Mouse (Mus musculus) neural tube, embryonic 15.5 days (tissue): ENCODE measurements at regions not wholly inside any gene's neighbourhood (a gene's known extent, or its start where the extent isn't known, plus 50 kb on each side); places are given as distances from the start of the nearest gene placed in this dataset.

Experiments
- ATAC-seq: fragments of 200-750 bp; cut with Nextera tagmentation; 2 replicates; pipeline ENCODE4 v1.8.0; 2017; ENCODE audit warnings: mild to moderate bottlenecking, moderate TSS enrichment, moderate library complexity; ENCODE audit not compliant: low FRiP score
- H3K27ac ChIP-seq: fragments of 300-500 bp; sonication (generic); replicated peaks from 2 replicates; pipeline ENCODE4 v1.5.1; 2015; ENCODE audit warnings: mild to moderate bottlenecking, inconsistent platforms
- H3K27me3 ChIP-seq: fragments of 300-500 bp; sonication (generic); replicated peaks from 2 replicates; pipeline ENCODE4 v1.6.1; 2015; ENCODE audit warnings: inconsistent platforms
- H3K36me3 ChIP-seq: fragments of 300-500 bp; sonication (generic); 2 replicates; pipeline ENCODE4 v1.6.1; 2015; ENCODE audit warnings: inconsistent platforms
- H3K4me1 ChIP-seq: fragments of 300-500 bp; sonication (generic); 2 replicates; pipeline ENCODE4 v1.6.1; 2015; ENCODE audit warnings: inconsistent platforms
- H3K4me2 ChIP-seq: fragments of 300-500 bp; sonication (generic); 2 replicates; pipeline ENCODE4 v1.6.1; 2015; ENCODE audit warnings: inconsistent platforms, mild to moderate bottlenecking, moderate library complexity
- H3K4me3 ChIP-seq: fragments of 300-500 bp; sonication (generic); replicated peaks from 2 replicates; pipeline ENCODE4 v1.5.1; 2015; ENCODE audit warnings: mild to moderate bottlenecking, inconsistent platforms
- H3K9ac ChIP-seq: fragments of 300-500 bp; sonication (generic); replicated peaks from 2 replicates; pipeline ENCODE4 v1.6.1; 2015; ENCODE audit warnings: mild to moderate bottlenecking, inconsistent platforms
- H3K9me3 ChIP-seq: fragments of 300-500 bp; sonication (generic); replicated peaks from 2 replicates; pipeline ENCODE4 v1.6.1; 2016; ENCODE audit warnings: inconsistent platforms
- whole genome bisulfite sequencing: fragments of 180-500 bp; shearing (Covaris S2); methylation state at CpG from one replicate; pipeline ENCODE4 v1.1.7; 2015; ENCODE audit warnings: mixed read lengths; 5-methylcytosine and 5-hydroxymethylcytosine counted together

DNA sequence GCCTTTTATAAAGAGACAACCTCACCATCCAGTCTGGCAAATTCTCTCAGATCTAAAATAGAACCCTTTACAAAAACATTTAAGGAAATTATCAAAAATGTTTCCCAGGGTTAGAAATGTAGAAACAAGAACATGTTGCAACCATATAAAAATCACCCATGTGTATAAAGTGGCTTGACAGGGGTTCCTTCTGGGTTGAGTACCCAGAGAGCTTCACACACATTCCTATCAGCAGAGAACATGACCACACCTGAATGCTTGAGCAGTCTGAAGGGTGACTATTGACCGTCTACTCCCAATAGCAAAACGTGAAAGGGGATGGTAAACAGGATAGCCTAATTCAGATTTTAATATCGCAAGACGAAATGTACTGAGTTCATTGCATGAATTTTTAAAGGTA lies 57.8 kb upstream of the Zfand5 start:
- Histone ChIP-seq H3K27me3 (no peaks in the 10 kb centered on the region), H3K27ac (no peak overlapping the region), H3K4me1 (no peaks in the 10 kb centered on the region), H3K4me3 (no peak overlapping the region), H3K4me2 (no peak overlapping the region), H3K9ac (no peak overlapping the region), H3K36me3 (no peaks in the 10 kb centered on the region), H3K9me3 (no peaks in the 10 kb centered on the region)
- ATAC-seq = no peak
- WGBS = 91% methylated on average over 4 of the region's 4 CpGs

- Histone ChIP-seq H3K36me3 (no peaks in the 10 kb centered on the region), H3K27me3 (no peaks in the 10 kb centered on the region), H3K9me3 (no peaks in the 10 kb centered on the region), H3K27ac (no peak overlapping the region), H3K4me2 (no peak overlapping the region), H3K9ac (no peak overlapping the region), H3K4me3 (no peak overlapping the region), H3K4me1 (no peaks in the 10 kb centered on the region)
- no peak for ATAC-seq
- 52% methylated on average over 10 of the region's 10 CpGs for WGBS
Measured at GRCm38 (mm10) chr19:21193461-21193860, 78.6 kb upstream of the Zfand5 start.

GRCm38 (mm10) chr19:21192576-21192975 lies 79.5 kb upstream of the Zfand5 start:
- H3K9ac ChIP-seq = no peak overlapping the region
- H3K27ac ChIP-seq = no peak overlapping the region
- H3K36me3 ChIP-seq = no peaks in the 10 kb centered on the region
- H3K9me3 ChIP-seq = no peaks in the 10 kb centered on the region
- ATAC-seq = no peak
- no peak overlapping the region for H3K4me2 ChIP-seq
- no peaks in the 10 kb centered on the region for H3K27me3 ChIP-seq
- H3K4me3 ChIP-seq = no peak overlapping the region
- 80% methylated on average over 6 of the region's 6 CpGs for WGBS
- H3K4me1 ChIP-seq = no peaks in the 10 kb centered on the region

- no peaks in the 10 kb centered on the region for H3K9me3 ChIP-seq
- no peak overlapping the region for H3K9ac ChIP-seq
- H3K4me1 ChIP-seq = no peaks in the 10 kb centered on the region
- ATAC-seq = no peak
- no peaks in the 10 kb centered on the region for H3K27me3 ChIP-seq
- H3K36me3 ChIP-seq = no peaks in the 10 kb centered on the region
- WGBS = 78% methylated on average over 4 of the region's 4 CpGs
- no peak overlapping the region for H3K4me2 ChIP-seq
- H3K27ac ChIP-seq = no peak overlapping the region
- H3K4me3 ChIP-seq = no peak overlapping the region
Measured at GRCm38 (mm10) chr19:21189216-21189615, 82.9 kb upstream of the Zfand5 start.

DNA sequence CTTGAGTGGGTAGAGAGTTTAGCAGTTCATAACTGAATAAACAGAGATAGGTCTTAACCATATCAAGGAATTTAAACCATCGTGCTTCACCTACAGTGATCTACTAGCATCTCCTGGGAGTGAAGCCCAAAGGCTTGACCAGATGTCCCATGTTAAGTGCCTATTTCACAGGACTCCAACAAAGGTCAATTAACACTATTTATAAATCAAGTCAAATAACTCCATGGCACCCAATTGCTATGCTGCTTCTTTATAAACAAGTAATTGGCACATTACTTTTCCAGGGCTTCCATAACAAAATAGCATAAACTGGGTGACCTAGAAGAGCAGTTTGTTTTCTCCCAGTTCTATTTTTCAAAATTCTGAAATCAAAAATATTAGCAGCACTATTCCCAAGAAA lies 85.4 kb upstream of the Zfand5 start:
- Histone ChIP-seq H3K36me3 (no peaks in the 10 kb centered on the region), H3K4me3 (no peak overlapping the region), H3K27ac (no peak overlapping the region), H3K9me3 (no peaks in the 10 kb centered on the region), H3K9ac (no peak overlapping the region), H3K27me3 (no peaks in the 10 kb centered on the region), H3K4me1 (no peaks in the 10 kb centered on the region), H3K4me2 (no peak overlapping the region)
- 91% methylated on average over 1 of the region's 1 CpGs for WGBS
- ATAC-seq = no peak

DNA sequence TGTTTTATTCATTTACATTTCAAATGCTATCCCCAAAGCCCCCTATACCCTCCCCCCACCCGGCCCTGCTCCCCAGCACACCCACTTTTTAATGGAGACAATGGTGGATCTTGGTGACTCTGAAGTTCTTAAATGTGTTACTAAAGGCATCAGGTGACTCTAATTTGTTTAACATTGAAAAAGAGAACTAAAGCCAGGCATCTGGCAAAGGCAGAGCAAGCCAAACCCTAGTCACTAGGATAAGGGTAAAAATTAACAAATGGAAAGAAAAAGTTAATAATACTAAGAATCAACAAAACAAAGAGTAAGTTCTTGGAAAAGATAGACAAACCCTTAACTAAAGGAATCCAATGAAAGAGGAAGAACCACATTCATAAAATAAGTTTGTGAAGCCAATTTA lies 86.1 kb upstream of the Zfand5 start:
- no peaks in the 10 kb centered on the region for H3K36me3 ChIP-seq
- H3K4me1 ChIP-seq = no peaks in the 10 kb centered on the region
- no peak for ATAC-seq
- no peak overlapping the region for H3K9ac ChIP-seq
- WGBS = 84% methylated on average over 1 of the region's 1 CpGs
- H3K9me3 ChIP-seq = no peaks in the 10 kb centered on the region
- no peak overlapping the region for H3K4me3 ChIP-seq
- no peaks in the 10 kb centered on the region for H3K27me3 ChIP-seq
- H3K4me2 ChIP-seq = no peak overlapping the region
- no peak overlapping the region for H3K27ac ChIP-seq

DNA sequence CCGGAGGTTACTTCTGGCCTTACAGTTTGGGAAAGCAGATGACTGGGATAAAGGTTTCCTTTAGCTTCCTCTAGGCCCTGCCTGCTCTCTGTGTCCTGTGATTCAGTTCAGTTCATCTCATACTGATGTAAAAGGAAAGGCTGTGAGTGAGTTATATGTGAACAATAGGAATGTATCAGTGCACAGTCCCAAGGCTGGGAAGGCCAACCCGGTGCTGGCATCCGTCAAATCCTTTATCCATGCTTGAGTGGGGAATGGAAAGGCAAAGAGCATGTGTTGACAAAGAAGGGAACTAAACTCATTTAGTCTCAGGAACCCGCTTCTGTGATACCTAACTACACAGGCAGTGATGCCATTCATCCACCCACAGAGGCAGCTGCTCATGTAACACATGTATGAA lies 89.0 kb upstream of the Zfand5 start:
- no peak overlapping the region for H3K4me2 ChIP-seq
- H3K9me3 ChIP-seq = no peaks in the 10 kb centered on the region
- no peak overlapping the region for H3K27ac ChIP-seq
- 73% methylated on average over 4 of the region's 4 CpGs for WGBS
- no peaks in the 10 kb centered on the region for H3K27me3 ChIP-seq
- no peak overlapping the region for H3K9ac ChIP-seq
- no peak for ATAC-seq
- no peaks in the 10 kb centered on the region for H3K36me3 ChIP-seq
- H3K4me3 ChIP-seq = no peak overlapping the region
- no peaks in the 10 kb centered on the region for H3K4me1 ChIP-seq

DNA sequence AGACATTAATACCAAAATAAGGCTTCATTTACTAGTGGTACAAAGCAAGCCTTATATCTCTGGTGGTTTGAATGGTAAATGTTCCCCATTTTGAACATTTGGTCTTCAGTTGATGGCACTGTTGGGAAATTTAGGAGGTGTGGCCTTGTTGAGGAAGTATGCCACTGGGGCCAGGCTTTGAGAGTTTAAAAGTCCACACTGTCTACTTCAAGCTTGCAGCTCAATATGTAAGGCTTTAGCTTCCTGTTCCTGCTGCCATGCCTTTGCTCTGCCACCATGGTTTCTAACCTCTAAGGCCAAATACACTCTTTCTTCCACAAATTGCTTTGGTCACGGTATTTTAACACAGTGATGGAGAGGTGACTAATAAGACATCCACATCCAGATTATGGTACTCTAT lies 92.2 kb upstream of the Zfand5 start:
- 96% methylated on average over 1 of the region's 1 CpGs for WGBS

GRCm38 (mm10) chr19:21175426-21175831 lies 96.6 kb upstream of the Zfand5 start:
- Histone ChIP-seq H3K9ac (no peak overlapping the region), H3K9me3 (no peaks in the 10 kb centered on the region), H3K27ac (no peak overlapping the region), H3K27me3 (no peaks in the 10 kb centered on the region), H3K4me3 (no peak overlapping the region), H3K4me1 (no peaks in the 10 kb centered on the region), H3K4me2 (no peak overlapping the region), H3K36me3 (no peaks in the 10 kb centered on the region)
- WGBS = 71% methylated on average over 3 of the region's 3 CpGs
- ATAC-seq = no peak

More for the DNA sequence above, 92.2 kb upstream of the Zfand5 start:
- H3K27ac ChIP-seq = no peak overlapping the region
- ATAC-seq = no peak
- no peaks in the 10 kb centered on the region for H3K9me3 ChIP-seq
- no peaks in the 10 kb centered on the region for H3K36me3 ChIP-seq
- H3K4me3 ChIP-seq = no peak overlapping the region
- no peaks in the 10 kb centered on the region for H3K27me3 ChIP-seq
- H3K4me1 ChIP-seq = no peaks in the 10 kb centered on the region
- H3K9ac ChIP-seq = no peak overlapping the region
- no peak overlapping the region for H3K4me2 ChIP-seq

- 17% methylated on average over 5 of the region's 5 CpGs for WGBS
- ATAC-seq = no peak
- H3K4me2 ChIP-seq = no peak overlapping the region
- no peaks in the 10 kb centered on the region for H3K4me1 ChIP-seq
- H3K27me3 ChIP-seq = no peaks in the 10 kb centered on the region
- no peaks in the 10 kb centered on the region for H3K36me3 ChIP-seq
- H3K9ac ChIP-seq = no peak overlapping the region
- H3K27ac ChIP-seq = no peak overlapping the region
- no peak overlapping the region for H3K4me3 ChIP-seq
- H3K9me3 ChIP-seq = no peaks in the 10 kb centered on the region
Measured at GRCm38 (mm10) chr19:21174636-21175035, 97.4 kb upstream of the Zfand5 start.

DNA sequence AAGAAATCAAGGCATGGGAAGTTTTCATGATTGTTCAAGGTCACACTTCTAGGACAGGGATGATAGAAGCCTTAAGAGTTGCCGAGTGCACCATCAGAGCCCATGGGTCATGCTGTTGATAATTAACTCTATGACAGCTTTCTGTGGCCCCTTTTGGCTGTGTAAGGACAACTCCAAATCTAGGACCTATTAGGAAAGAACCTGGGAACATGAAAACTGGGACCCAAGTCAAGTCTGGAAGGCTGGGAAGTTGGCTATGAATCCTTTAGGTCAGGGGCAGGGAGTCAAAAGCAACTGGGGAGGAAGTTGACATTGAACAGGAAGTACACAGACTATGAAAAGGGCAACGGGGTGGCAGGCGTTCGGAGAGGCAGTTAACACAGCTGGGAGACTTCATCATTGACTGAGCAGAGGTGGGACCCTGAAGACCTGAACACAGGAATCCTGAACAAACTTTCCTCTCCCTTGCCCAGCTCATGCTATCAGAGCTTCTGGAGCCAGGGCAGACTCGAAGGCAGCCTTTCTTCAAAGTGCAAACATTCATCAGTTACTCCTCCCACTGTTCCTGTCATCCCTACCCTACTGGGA lies 98.1 kb upstream of the Zfand5 start:
- Histone ChIP-seq H3K9ac (no peak overlapping the region), H3K27me3 (no peaks in the 10 kb centered on the region), H3K36me3 (no peaks in the 10 kb centered on the region), H3K27ac (no peak overlapping the region), H3K4me3 (no peak overlapping the region), H3K4me2 (no peak overlapping the region), H3K9me3 (no peaks in the 10 kb centered on the region), H3K4me1 (no peaks in the 10 kb centered on the region)
- 71% methylated on average over 5 of the region's 5 CpGs for WGBS
- no peak for ATAC-seq

DNA sequence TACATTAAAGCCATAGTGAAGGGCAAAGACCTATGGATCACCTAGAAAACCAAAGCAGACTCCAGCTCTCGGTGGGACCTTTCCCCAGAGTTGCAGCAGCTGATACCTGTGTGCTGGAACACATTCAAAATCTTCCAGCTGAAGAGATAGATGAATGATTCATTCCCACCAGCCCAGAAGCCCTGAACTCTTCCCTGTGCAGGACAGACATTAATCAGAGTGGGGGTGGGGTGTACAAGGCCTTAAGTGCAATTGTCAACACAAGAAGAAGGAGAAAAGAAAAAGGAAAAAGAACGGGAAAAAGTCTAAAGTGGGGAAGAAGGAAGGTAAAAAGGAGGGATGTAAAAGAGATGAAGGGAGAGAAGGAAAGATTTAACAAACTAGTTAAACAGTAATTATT lies 100.9 kb upstream of the Zfand5 start:
- H3K36me3 ChIP-seq = no peaks in the 10 kb centered on the region
- no peak for ATAC-seq
- no peak overlapping the region for H3K4me2 ChIP-seq
- 32% methylated on average over 2 of the region's 2 CpGs for WGBS
- peaks cover 11% of the 10 kb centered on the region for H3K4me1 ChIP-seq
- H3K4me3 ChIP-seq = no peak overlapping the region
- H3K27ac ChIP-seq = no peak overlapping the region
- H3K9ac ChIP-seq = no peak overlapping the region
- no peaks in the 10 kb centered on the region for H3K27me3 ChIP-seq
- H3K9me3 ChIP-seq = no peaks in the 10 kb centered on the region

DNA sequence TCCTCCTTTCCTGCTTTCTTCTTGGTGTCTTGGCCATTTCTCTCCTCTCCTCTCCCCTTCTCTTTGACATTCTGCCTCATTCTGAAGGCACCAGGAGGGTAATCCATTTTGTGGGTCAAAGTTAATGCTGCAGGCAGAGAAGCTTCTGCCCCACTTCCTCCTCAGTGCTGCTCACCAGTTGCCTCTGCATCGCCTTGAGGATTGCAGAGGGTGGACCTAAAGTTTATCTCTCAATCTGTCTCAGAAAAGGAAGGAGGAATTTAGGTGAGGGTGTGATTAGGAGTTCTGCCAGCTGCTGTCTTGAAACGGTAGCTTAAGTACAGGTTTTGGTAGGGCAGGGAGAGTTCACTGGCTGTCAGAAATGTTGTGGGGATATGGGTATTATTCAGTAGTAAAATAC lies 101.3 kb upstream of the Zfand5 start:
- Histone ChIP-seq H3K4me2 (no peak overlapping the region), H3K4me1 (peaks cover 15% of the 10 kb centered on the region), H3K27ac (no peak overlapping the region), H3K9ac (no peak overlapping the region), H3K9me3 (no peaks in the 10 kb centered on the region), H3K36me3 (no peaks in the 10 kb centered on the region), H3K27me3 (no peaks in the 10 kb centered on the region), H3K4me3 (no peak overlapping the region)
- ATAC-seq = no peak
- 55% methylated on average over 2 of the region's 2 CpGs for WGBS
